Mouse (Mus musculus) brain, adult 2 months (tissue): ENCODE results near the gene Gm45062.
A peak's percentile ranks its signal among the peaks of the same experiment; 100 is the strongest.

ENCODE experiments used
- DNase-seq: peaks from one replicate; pipeline ENCODE4 v3.0.0; 2011; ENCODE audit warnings: low read depth, low spot score

Gene Gm45062

DNA sequence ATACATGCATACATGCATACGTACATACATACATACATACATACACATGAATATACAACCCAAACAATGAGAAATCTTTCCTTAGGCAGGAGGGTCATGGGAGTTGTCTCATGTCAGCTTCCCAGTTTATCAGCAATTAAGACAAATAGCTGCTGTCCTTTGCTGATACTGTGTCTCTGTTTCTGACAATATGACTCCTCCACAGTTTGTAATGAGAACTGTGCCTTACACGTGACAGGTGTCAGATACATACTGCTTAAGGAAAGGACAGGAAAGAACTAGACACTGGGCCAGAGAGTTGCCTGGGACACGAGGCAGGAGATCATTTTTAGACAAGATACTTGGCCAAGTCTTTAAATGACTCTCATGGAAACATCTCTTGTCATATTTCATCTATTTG is 215.1 kb downstream of the Gm45062 start:
- no peak for DNase-seq

DNA sequence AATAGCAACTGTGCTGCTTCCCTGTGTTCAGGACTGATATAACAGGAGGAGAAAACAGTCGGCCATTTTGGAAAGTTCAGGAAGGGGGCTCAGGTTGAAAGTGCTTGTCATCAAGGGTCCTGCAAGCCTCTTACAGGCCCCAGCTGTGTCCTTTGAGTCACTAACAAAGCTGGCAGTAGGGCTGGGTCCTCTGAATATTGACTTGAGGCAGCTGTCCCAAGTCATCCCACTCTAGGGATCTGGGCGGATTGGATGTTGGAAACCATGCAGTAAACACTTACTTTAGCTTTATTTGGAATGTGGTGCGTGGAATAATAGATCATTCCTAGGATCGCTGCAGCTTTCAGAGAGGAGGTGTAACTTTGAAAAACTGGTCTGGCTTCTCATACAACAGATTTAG is 215.6 kb downstream of the Gm45062 start:
- DNase-seq, result no peak

DNA sequence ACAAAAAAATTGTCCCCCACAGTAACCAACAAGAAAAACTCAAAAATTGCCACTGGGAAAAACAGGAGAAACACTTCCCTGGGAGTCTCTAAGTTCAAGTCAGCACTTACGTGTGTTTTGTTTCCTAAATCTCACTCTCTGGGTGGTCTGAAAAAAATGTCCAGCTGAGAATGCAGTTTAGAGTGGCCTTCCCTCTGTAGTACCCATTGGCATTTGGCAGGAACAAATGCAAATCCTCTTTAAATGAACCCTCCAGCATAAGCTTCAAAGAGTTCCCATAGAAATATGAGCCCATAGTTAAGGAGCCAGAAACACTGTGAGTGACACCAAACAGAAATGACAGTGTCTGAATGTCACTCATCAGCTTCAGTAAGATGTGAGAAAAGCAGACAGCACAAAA is 219.9 kb downstream of the Gm45062 start:
- no peak for DNase-seq

DNA sequence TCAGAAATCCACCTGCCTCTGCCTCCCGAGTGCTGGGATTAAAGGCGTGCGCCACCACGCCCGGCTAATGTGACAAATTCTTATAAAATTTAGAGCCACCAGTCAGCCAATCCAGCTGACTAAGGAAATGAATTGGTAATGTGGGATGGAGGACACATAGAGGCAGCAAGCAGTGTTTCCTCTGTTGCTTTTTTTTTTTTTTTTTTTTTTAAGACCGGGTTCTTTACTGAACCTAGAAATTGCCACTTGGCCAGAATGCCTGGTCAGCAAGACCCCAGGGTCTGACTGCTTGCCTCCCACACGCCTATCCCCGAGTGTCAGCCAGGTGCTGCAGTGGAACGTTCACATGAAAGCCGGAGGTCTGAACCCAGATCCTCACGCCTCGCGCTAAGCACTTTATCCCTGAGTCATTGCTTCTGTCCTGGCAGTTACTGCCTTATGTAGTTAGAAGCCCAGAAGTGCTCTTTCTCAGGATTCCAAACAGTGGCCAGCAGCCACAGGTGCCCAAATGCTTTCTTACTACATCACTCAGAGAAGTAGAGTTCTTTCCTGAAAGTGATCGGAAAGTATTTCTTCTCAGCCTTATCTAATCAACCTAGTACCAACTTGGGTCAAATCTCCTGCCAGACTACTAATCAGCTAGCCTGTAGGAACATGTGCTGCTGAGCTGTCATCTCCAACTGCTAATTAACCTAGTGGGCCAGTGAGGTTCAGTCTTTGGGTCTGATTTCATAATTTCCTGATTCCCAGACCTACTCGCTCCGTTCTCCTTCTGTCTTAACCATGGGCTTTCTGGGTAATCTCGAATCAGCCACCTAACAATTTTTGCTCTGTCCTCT is 225.4 kb downstream of the Gm45062 start:
- no peak for DNase-seq

DNA sequence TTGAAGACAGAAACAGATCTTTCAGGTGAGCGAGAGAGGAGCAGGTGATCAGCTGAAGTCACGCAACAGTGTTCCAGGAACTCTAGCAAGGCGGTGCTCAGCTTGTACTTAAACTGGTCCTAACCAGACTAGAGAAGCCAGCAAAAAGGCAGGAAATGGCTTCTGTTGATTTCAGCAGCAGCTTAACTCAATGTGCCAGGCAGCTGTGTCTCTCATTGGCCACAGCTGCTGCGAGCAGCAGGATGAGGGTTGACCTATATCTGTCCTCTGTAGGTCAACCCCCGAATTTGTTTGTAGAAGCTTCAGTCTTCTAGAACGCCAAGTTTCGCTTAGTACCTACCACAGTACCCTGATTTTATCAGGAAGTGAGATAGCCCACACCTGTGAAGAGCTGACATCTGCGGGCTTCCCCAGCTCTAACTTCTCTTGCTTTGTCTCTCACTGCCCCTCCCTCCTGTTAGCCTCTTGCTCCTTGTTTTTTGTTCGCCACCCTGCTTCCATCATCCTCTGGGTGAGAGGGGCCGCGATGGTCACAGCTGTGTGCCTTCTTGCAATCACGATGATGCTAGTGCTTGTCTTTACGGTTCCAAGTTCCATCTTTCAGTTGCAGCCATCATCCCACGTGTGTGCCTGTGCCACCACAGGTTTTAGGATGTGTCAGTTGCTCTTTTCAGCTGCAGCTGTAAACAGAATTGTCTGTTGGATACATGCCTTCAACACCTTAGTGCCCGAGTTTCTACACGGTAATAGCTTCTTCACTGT is 226.3 kb downstream of the Gm45062 start:
- no peak for DNase-seq

DNA sequence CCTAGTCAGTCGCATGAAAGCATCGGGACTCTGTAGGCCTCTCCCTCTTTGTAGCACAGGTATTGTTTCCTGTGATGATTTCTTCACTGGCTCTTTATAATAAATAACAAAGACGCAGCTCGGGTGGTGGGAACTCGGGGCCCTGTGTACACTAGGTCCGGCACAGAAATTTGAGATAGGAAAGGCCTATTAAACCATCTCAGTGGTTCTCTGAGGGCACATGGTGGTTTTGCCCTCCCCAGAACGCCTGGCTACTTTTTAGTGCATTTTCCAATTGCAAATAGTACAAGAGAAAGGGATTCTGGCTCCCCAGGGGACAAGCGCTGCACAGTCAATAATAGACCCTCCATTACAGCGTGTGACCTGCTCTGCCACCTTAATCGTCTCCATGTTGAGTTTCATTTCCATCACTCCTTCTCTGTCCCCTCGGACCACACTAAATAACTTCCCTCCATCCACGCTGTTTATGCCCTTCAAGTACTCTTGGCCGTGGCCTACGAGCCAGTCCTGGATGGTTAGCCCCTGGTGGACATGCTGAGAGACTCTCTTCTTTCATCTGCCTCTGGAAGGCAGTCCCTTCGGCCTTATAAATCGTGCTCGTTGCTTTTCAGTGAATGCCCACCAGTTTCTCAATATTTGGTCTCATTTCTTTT is 227.3 kb downstream of the Gm45062 start:
- DNase-seq, result no peak

DNA sequence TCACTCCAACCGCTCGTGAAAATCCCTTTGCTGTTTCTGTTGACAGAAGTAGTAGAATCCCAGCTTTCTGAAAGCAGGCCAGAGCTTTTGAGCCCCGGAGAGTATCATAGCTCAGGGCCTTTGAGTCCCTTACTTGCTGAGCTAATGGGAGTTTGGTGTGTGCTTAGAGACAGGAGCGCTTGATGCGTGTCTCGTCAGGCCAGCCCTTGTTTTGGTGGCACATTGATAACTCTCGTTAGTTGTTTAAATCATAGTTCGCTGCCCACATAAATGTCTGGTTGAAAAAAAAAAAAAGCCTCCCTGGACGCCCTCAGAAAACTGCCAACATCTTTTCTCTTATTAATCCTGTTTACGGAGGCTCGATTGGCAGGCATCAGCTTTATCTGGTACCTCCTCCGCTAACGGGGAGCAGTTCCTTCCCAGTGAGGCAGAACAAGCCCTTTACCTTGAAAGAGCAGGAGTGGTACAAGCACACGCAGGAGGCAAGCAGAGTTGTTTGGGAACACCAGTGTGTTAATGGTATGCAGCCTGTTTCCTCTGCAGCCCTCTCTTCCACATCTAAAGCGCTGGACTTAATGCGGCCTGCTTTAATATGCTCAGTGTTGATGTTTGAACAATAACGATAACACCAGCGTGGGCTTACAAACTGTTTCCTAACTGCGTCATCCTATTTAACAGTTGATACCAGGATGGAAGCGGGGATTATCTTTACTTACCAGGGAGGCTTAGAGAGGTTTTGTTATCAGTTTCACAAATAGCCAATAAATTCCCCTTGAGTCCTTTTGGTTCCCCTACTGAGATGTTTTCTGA is 228.0 kb downstream of the Gm45062 start:
- DNase-seq, result peak; percentile 27

DNA sequence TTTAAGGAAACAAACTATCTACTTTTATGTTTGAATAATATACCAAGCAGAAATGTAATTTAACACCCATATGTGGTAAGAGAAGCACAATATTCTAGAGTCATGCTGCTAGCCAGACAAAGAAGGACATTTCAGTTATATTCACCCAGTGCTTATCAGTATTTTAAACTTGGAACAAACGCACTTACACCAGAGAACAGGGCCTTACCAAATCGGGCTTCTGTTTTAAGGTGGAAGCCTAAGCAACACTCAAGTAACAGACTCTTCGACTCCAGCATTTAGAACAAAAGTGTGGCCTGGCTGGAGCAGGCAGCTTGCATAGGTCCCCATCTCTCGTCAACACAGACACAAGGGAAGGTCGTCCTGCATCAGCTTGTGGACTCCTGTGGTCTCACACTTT is 229.0 kb downstream of the Gm45062 start:
- no peak for DNase-seq

DNA sequence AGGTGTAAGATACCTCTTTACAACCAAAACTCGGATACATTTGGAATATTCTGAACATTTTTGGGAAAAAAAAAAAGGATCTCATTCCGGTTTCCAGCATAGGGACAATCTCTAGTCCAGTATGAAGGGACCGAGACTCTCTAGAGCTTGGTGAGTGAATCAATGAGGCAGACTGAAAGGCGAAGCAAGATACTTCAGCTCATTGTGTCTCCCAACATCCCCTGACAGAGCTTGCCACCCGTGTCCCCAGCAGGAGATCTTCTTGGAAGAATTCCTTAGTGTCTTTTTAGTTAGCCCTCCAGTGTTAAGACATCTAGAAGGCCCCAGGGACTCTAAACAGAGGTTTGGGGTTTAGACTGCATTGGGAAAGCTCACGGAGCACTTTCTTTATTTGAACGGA is 230.0 kb downstream of the Gm45062 start:
- no peak for DNase-seq

DNA sequence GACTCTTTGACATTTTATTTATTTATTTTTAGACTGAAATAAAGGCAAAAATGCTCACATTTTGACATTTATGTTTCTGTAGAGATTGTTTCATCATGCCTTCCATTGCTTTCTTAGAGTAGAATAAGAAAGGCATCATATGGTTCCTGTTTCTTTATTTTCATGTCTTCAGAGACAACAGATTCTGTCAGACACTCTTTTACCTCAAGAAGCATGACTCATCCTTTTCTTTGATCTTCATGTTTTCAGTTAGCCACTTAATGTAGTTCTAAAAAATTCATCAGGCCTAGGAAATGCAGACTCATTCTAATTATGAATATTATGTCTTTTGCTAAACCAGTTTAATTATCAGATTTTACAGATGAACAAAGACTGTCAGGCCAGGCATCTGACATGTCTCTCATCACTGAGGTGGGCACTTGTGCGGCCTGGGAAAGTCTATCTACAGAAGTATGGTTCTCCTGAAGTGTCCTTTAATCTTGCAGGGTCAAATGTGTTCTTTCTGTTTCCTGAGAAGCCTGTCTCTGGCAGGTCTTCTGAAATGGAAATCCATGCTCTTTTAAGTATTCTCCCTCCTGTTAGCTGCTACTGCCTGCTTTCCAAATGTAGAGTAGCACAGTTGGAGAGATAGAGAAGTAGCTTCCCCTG is 230.8 kb downstream of the Gm45062 start:
- DNase-seq, result no peak

DNA sequence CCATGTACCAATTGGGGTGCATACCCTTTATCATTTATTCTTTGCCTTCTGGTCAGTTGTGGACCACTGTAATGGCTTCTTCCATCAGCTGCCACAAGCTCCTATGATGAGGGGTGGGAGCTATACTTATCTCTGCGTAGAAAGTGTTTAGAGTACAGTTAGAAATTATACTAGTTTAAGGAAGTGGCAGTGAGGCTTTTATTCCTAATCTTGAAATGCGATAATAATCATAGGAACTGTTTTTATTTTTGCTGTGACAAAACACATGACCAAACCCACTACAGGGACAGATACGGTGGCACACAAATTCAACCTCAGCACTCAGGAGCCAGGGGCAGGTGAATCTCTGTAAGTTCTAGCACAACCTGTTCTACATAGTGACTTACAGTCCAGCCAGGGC is 233.0 kb downstream of the Gm45062 start:
- DNase-seq, result no peak

DNA sequence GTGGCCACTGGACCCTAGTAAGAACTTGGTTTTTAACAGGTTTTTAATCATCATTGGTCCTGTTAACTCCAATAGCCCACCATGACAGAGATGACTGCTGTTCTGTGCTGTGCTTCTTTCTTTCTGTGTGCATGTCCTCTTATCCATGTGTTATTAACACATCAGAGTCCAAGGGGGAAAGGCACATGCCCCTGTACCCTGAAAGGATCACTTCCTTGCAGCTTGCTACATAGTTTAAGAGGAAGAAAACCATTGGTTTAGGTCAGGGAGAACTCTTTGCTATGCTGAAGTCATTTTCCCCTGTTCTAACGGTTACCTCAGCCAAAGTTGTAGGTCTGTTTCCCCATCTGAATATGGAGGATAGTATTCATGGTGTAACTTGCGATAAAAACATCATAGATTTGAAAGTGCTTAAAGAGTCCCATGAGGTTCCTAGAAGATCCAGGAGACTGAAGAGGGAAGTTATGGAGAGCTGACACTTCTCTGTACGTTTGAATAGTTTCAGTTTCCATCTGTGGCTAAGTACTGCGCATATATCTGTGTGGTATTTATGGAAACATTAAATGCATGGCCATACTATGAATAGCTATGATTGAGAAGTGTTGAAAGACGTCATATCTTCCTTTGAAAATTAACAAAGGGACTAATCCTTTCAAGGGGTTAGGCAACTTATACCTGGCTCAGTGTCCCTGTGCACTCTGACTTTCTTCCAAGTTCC is 236.0 kb downstream of the Gm45062 start:
- no peak for DNase-seq

DNA sequence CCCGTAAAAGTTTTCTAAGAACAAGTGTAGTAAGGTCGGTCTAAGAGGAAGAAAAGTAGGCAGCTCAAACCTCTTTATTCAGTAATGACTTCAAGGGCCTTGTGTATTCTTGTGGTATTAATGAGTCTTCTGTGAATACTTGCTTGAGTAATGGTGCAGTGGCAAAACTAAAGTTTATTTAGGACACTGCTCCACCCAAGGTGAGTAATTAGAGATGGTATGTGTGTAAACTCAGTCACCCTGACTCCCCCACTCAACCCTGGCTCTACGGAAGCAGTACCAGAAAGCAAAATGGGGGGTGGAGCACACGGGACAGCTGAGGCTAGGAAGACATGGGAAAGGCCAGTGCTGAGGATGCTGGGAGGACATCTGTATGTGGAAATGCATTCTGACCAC is 236.6 kb downstream of the Gm45062 start:
- DNase-seq, result no peak

DNA sequence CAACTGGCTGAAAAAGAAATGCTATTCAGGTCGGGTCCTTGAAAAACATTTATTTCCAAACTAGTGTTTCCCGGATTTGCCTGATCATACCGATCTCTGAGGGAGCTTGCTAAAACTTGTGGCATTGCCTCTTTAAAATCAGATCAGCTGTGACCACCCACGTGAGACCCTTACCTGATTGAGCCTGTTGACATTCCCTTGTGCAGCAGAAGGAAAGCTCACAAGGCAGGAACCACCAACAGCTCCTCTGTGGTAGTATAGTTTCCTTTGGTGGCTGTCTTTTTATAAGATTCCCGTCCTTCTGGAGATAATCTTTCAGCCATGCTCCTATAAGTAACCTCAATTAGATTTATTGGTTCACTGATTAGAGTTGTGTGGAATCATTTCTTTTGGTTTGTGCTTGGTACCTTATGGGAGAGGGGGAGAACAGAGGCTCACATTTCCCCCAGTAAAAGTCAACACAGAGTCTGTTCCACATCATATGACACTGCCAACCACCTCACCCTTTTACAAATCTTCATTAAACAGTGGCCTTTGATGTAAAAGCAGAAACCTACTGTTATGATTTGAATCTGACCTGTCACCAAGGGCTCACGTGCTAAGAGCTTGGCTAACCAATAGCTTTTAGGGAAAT is 238.1 kb downstream of the Gm45062 start:
- no peak for DNase-seq

DNA sequence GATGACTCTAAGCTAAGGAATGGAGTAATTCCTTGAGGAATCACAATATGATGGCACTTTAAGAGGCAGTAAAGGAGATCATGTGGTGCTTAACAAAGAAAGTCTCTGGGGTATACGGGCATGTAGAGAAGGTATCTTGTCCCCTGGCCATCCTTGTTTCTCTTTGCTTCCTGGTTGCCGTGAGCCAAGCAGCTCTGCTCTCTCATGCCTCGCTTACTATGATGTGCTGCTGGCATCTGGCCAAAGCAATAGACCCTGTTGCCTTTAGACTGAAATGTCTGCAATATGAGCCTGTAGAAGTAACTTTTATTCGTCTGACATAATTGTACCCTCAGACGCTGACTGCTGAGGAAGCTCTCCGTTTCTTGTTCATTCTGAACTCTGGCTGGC is 238.6 kb downstream of the Gm45062 start:
- no peak for DNase-seq

DNA sequence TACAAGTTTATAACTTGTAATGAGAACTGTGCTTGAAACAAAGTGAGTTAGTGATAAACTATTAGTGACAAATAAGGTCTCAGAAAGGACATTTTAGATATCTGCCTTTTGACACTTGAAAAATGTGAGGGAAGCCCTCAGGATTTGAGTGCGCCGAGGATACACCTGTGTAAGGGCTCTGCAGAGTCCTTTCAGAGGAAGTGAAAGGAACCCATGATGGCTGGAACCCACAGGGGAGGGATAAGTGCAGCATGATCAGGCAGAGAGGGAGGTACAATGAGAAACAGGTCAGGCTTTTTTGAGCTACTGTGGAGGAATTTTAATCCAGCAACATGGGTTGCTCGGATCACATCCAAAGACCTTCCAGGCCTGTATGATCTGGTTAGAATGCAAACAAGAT is 239.7 kb downstream of the Gm45062 start:
- DNase-seq, result no peak

DNA sequence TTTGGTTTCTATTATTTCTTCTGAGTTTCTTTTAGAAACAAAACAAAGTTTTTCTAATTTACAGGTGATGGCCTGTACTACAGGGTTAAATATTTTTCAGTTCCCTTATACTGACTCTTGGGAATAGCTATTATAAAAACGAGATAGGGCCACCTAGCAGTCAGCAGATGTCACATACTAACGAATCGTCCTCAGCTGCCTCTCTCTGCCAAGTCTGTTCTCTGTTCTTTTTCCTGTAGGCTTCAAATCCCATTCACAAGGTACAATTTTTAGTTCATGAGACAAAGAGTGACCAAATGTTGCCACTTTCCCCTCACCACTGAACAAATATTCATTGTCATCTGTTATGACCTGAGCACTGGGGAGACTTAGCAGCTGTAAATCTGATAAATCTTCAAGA is 244.7 kb downstream of the Gm45062 start:
- DNase-seq, result peak; percentile 37

DNA sequence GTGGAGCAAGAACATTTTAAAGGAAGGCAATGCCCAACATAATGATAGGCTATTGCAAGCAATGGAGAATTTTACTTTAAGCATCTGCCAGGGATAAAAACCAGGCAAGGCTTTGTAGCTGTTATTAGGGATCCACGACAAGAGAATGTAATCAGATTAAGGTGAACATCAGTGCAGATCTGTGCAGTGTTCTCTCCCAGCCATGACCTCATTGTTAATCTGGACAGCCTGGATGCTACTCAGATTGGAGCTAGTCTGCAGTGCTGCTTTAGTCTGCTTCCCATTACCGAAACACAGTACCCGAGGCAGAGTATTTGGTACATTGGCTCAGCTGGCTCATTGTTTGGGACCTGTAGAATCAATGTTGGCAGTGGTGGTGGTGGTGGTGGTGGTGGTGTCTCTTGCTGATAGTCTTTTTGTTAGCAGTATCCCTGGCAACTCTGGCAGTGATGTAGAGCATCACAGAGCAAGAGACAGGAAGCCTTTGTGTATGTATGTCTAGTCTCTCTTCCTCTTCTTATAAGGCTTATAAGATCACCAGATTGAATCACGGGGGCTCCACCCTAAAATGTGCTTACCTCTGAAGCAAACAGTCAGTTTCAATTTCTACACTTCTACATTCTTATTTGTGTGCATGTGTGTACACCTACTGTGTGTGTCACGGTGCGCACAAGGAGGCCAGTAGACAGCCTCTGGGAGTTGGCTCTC is 245.4 kb downstream of the Gm45062 start:
- no peak for DNase-seq

DNA sequence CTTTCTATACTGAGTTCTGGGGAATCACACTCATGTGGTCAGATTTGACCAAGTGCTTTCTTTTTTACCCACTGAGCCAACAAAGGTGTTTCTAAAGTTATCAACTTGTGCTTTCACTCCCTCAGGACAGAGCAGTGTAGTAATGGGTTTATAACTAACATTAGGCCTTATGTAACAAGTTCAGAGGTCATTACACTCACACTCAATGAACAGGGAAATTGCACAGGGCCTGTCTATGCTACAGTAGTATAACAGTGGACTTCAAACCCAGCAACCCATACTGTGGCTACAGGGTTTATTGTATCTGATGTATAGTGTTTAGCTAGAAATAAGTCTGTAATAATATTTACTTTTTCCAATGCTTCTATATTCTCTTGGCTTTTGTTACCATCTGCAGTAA is 247.4 kb downstream of the Gm45062 start:
- no peak for DNase-seq
